Mouse (Mus musculus) left cerebral cortex, adult 18-20 months (tissue): ENCODE data around the gene Pih1d1. TPM values are rescaled to one million over a fixed set of nuclear protein-coding genes. Genes with fewer than 3 reads are reported as not detected.
A peak's percentile ranks its signal among the peaks of the same experiment; 100 is the strongest.

Experiments used
- DNase-seq, 2 experiments: peaks; one replicate each; pipeline ENCODE4 v3.0.0; 2021 to 2022; ENCODE audit warnings: low spot score in 2 of 2, mixed read lengths in 1 of 2
- total RNA-seq, 2 experiments: library from RNA; stranded (reverse); gene quantifications; 2 replicates each; pipeline ENCODE4 v1.2.3; 2021

Pih1d1 gene
- total RNA-seq, 2 experiments from 2014 or later: 46.7 to 51.7 TPM

DNA sequence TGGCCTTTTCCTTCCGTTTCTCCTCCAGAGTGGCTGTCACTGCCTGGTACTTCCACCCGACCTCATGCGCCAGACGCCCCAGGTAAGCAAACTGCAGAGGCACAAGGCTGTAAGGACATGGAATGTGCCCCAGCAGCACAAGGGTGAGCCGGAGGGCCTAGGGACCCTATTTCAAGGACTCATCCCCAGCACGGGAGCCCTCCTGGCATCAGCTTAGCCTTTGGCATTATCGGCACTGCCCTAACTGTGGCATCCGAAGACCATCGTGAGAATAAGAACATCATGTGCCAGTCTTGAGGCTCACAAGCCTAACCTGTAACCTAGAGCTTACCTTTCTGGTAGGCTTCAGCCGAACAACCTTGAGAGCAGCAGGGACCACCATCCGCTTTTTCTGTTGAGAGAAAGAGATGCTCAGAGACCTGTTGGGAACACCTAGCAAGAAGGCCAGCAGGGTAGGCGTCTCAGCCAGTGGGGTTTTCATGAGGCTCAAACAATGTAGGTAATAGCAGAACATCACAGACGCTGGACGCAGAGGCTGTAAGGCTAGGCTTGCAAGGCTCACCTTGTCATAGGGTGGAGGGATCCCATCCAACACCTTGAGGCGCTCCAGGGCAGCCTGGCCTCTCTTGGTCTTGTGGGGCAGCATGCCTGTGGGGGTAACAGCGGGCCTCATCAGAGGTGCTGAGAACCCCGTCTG, 27.8 kb upstream of the Pih1d1 start:
- no peak for DNase-seq

DNA sequence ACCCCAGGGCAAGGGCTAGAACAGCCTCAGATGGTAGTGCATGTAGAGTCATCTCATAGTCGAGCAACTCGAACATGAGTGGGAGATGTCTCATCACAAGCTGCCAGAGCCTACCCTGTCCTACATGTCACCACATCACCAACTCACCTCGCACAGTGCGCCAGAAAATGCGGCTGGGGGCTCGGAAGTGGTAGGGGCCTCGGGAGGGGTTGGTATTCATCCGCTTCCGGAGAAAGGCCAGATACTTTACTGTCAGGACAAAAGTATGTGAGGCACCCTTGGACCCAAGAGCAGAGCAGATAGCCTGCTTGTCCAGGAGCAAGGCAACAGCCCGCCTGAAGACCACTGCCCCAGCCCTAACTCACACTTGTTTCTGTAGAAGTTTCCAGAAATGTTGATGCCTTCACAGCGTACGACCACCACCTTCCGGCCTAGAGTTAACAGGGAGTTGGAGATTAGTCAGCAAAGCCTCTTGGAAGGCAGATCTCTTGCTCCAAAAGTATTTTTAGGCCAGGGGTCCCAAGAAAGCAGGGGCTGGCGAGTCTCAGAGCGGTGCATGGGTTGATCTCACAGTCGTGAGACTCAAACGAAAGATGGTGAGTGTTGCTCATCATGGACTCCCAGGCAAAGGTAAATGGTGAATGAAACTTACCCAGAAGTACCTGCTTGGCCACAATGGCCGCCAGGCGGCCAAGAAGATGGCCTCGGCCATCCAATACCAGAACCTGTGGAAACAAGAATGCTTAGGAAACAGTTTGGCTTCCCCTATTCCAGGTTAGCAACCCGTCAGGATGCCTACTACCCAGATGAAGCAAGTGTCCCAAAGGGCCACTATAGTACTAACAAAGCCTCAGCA, 27.0 kb upstream of the Pih1d1 start:
- DNase-seq: no peak

DNA sequence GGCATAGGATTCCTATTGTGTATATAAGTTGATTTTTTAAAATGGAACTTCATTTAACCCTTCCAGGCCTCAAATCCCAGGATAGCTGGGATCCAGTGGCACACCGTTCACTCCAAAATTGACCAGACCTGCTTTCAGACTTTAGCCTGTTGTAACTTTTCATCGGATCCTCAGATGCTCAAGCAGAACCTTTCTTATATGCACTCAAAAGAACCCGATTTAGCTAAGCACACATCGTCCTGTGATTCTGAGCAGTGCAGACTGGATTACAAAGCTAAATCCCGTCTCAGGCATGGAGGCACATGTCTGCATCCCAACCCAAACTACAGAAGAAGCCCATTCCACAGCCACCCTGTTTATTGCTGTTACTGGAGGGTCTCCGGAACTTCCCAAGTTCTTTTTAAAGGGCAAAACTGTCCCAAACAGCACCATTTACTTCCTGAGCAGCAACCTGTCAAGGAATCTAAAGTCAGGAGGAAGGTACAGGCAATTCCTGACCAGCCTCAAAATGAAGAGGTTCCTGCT, 26.3 kb upstream of the Pih1d1 start:
- no peak for DNase-seq

DNA sequence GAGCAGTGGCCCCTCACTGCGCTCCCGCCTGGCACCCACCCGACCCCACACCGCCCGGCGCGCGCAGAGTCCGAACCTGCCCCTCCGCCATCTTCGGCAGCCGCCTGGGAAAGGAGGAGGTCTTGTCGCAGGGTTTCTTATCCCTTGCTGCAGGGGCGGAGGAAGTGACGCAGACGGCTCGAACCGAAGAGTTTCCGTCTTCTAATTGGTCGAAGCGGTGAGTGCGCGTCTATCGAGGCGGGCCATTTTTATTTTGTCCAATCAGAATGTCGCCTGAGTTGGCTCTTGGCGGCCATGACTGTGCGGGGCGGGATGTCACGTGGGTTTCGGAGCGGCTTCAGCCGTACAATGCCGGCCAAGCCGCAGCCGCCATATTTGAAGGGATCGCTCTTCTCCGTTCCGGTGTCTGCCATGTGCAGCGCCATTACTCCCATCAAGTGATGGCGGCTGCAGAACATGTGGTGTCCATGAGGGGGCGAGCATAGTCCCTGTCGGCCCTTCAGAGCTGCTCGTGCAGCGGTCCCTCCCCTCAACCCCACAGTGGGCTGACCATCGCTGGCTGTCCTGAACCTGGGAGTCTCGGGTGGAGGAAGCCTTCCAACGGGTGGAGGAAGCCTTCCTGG, 25.4 kb upstream of the Pih1d1 start, which contains the start of gene Rpl13a:
TSS of gene Rpl13a (minus strand) at position 138 of the 623 bp plus-strand sequence.
- DNase-seq: peak; percentile 98 to 99

DNA sequence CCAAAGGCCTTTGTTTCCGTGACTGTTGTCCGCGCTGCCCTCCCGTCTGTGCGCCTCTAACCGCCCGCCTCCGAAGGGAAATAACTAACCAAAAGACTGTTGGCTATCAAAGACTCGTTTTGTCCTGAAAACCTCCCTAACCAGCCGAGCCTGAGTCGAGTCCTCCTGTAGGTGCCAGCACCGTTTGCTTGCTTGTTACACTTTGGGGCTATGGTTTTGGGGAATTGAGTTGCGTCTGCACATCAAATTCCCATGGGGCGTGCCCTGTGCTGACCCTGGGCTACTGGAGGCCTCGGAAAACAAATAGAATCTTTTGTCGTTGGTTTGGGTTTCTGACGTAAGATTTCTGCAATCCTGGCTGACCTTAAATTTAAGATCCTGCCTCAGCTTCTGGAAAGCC, 24.8 kb upstream of the Pih1d1 start:
- DNase-seq: no peak

DNA sequence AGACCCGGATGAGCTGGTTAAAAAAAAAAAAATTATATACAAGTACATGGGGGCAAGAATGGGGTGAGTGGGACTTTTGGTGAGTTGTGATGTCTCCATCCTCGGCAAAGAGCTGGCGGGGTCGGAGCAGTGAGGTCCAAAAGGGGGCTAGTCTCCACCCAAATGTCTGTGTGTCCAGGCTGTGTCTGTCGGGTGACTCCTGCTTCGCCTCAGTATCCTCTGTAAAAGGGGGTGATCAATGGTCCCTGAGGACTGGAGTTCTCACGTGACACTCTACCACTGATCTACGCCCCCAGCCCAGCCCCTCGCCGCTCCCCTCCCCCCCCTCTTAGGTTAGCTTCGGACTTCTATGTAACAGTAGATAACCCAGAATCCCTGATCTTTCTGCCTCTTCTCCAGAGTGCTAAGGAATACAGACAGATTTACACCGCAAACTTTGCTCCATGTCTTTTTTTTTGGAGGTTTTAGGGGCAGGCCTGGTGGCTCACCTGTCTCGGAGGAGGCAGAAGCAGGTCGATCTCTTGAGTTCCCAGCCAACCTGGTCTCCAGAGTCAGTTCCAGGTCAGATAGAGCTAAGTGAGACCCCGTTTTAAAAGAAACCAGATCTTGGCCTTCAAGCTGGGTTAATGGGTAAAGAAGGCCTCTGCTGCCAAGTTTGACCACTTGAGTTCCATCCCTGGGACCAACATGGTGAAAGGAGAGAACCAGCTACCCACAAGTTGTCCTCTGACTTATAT, 24.2 kb upstream of the Pih1d1 start:
- DNase-seq: no peak

DNA sequence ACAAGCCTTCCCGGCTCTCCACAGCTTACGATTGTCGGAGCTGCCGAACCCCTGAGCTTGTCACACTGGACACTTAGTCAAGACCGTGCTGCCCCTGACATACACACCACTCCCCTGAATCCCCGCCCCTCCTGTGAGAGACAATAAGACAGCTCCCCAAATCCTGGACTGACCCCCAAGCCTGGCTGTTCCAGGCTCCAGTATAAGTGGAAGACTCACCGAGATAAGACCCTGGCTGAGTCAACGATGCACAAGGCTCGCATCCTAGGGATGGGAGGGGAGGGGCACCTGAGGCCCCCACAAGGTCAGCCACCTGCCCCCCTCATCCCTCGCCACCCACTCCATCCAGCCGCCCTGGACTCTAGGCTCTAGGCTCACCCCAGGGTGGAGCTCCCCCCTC, 22.3 kb upstream of the Pih1d1 start:
- no peak for DNase-seq

DNA sequence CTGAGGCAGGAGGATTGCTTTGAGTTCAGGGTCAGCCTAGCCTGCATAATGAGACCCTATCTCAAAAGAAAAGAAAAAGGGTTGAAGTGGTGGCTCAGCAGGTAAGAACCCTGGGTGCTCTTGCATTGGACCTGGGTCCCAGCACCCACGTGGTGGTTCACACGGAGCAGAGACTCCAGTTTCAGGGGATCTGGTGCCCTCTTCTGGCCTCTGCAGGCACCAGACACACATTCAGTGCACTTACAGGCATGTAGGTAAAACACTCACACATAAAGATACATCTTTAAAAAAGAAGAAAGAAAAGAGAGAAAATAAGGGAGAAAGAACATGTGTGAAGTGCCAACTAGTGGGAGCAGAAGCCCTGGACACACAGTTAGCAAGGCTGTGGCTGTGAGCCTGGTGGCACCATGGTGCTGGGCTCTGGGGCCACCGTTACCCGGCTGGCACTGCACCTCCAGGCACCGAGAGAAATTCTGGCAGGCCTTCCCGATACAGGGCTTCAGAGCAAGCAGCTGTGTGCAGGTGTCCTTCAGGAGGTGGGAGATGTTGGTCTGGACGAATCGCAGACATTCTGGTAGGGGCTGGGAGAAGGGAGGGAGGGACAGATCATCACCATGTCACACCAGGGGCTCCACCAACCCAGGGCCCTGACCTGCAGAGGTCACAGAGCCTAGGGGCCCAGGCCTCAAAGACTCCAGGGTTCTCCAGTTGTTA, 20.5 kb upstream of the Pih1d1 start:
- no peak for DNase-seq

DNA sequence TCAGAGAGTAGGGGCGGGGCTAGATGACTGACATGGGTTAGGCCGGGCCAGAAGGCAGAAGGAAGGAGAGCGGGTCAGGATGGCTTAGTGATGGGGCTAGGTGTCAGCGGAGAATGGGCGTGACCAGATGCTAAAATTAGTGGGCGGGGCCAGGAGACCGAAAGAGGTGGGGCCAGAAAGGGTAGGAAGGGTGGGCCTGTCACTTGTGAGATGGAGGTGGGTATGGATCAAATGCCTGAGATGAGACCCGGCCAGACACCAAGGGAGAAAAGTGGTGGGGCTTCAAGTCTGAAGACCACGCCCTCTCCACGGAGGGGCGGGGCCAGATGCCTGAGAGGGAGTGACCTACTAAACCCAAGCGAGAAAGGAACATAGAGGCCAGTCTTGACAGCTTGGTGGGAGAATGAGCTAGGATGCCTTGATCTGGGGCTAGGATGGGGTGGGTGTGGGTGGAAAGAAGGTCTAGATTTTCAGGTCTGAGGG, 19.5 kb upstream of the Pih1d1 start:
- no peak for DNase-seq

DNA sequence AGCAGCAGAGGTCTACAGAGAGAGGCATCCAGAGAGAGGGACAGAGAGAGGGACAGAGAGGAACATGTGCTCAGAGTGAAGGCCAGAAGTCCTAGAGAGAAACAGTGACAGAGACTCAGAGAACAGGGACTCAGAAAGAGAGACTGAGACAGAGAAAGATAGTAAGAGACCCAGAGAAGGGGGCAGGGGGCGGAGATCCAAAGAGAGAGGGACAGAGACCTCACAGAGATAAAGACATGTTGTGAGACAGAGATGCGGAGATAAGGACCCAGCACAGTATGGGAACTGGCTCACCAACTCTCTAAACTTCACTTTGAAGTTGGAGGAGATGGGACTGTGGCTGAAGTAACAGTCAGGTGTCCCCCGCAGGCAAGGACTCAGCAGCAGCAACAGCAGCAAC, 18.7 kb upstream of the Pih1d1 start:
- no peak for DNase-seq

DNA sequence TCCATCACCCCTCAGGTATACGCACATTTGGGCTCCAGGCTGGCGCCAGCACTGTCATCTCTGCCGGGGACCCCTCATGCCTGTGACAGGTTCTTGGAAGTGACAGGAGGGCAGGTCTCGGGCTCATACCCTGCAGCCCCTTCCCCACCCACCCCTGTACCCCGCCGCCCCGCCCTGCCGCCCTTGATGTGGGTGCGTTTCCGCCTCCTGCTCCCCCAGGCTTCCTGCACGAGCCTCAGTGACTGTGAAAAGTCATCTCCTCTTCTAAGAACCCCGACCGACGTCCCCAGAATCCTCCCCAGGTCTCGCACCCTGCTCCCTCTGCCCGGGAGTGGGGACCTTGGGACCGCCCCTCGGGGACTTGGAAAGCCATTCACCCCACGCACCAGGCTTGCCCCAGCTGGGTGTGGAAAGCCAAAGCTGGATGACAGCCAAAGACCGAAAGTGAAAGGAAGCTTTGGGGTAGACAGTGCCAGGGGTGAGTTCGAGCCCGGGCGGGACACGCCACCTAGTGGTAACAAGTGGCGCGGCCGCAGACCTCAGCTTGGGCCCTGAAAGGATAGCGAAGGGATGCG, 18.0 kb upstream of the Pih1d1 start, which contains the start of the genes Gm45713 and Flt3l:
TSS of gene Gm45713 (minus strand) at position 239 of the 575 bp plus-strand sequence.
TSS of gene Flt3l (minus strand) at position 440 of the 575 bp plus-strand sequence.
- DNase-seq: peak; percentile 87 to 90

DNA sequence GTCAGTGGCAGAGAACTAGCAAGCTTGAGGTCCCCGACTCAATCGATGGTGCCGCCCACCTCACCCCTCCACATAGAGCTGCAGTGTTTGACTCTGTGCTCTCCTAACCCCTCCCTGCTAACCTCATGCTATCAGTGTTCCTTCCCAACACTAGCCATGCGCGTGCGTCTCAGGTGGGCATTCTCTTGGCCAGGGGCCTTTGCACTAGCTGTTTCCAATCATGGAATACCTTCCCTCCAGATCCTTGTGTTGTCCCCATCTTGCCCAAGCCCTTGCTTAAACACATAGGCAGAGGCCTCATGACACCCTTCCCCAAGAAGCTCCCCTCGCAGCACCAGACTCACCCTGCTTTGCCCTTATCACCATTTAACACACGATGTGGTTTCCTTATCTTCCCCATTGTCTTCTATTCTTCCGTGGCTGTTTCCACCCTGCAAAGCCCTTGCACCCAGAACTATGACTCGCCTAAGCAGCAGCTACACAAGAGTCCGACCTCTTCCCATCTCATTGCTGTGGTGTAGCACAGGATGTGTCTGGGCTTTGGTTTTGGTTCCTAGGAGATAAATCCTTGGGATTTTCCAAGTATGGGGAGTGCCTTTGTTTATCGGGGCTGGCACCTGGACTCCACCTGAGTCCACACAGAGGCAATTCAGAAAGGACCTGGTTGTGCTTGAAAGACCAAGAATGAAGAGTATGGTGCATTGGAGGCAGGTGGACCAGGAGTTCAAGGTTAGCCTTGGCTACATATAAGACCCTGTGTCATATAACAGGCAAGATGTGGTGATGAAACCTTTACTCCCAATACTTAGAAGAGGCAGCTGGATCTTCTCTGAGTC, 16.7 kb upstream of the Pih1d1 start:
- DNase-seq: no peak

DNA sequence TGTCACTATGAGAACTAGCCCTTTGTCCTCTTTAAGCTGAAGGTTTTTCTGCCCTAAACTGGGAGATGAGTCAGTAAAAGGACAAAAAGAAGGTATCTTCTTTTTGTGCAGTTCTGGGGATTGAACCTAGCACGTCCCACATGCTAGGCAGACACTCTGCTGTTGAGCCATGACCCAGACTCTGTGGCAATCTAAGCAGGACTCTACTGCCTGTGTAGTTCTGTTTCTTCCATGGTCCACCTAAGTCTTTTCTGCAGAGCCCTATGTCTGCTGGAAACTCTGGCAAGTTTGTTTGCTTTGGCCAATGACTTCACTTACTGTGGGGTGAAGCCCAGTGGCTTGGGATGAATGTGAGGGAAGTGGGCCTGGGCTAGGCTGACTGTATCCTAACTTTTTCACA, 15.7 kb upstream of the Pih1d1 start:
- DNase-seq: no peak

DNA sequence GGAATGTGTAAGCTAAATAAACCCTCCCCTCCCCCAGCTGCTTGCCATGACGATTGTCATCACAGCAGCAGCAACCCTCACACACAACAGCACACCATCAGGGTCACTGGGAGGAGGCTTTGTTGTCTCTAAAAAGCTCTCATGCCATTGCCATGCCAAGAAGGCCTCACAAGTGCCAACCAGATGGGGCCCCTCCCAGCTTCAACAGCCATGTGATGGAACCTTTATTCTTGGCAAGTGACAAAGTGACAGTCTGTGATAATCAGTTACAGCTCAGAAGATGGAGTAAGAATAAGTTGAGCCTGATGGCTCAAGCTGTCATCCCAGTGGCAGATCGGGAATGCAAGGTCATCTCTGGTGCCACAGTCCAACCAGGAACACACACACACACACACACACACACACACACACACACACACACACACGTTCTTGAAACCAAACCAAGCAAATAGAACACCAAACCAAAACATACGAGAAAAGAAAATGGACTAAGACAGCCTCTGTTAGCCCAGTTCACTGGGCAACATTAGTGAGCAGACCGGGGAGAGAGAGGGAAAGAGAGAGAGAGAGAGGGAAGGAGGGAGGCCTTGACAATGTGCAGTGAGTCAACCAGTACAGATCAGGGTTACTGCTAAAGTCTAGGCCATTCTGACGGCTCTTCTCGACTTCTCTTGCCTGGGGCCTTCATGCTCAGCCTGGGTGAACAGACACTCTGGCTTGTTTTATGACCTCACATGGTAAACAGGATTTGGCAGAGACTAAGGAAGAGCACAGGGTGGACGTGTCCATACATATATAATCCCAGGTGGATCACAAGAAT, 14.0 kb upstream of the Pih1d1 start:
- DNase-seq: no peak

DNA sequence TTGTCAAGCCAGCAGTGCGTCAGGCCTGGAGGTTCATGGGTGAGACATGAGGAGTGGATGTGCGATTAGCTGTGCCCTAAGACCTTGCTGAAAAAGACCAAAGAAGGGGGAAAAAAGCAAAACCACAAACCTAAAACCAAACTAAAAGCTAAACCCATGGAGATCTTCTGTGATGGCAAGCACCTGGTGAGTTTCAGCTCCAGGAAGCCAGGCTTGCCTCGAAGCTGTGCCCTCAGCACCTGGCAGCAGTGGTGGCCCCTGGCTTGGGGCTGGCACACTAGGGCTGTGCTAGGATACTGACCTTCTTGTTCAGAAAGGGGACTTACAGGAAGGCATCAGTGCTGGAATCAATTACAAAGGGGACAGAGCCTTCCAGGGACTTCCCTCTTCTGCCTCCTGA, 12.8 kb upstream of the Pih1d1 start:
- no peak for DNase-seq

DNA sequence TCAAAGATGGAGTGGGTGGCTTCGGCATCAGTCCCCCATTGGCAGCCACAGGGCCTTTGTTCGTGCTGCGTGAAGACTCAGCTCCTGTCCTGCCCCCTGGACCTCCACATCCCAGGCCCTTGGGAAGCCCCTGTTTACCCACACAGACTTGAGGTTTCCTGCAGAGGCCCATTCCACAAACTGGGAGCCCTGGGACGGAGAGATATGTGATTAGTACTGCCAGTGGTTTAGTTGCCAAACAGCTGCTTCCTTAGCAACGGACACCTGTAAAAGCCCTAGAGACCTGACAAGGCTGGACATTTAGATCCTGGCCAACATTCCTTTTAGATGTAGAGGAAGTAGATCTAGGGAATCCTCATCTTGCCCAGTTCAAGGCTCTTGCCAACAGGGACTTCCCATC, 12.2 kb upstream of the Pih1d1 start:
- DNase-seq: no peak

DNA sequence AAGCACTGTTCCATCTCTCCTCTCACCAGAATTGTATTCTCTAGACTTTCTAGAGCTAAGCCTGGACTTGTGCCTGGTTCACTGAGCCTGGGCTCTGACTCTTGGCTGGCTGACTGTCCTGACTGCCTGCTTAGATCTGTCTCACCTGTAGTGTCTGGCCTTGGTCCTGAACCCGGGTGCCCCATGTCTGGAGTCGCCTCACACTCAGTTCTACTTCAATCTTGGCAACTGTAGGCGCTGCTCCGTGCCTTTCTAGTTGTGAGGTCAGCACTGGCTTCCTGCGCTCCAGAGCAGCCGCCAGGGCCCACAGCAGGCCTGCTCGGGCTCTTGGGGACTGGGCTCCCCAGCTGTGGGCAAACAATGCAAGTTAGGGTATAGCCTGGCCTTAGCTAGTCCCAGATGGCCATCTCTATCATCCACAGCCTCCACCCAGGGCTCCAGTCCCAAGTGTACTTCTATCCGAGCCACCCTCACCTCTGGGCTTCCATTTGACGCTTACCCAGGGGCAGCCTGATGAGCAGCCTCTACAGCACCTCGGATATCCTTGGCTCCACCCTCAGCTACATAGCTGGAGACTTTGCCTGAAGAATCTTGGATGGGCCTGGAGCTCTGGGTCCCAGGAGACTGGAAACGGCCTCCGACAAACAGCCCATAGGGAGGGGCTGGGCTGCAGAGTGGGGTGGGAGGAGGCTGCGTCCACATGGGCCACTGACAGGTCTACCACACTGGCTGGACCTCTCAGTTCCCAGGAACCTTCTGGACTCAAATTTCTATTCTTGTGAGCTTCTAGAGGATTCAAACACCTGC, 9.5 kb upstream of the Pih1d1 start:
- no peak for DNase-seq
